ENCODE assay signal across 7 mouse cellular contexts in genomic region chr11:62921052-62921977, GRCm38 (mm10). TPM values are rescaled to one million over a fixed set of nuclear protein-coding genes. Genes with fewer than 3 reads are reported as not detected.
DNase-seq lines count a peak whose midpoint lies in the region; ATAC-seq and TF ChIP-seq lines count a peak whose summit lies in the region.

No protein-coding gene starts in this region.

- no peaks in the 10 kb centered on the region for H3K4me1 ChIP-seq in embryonic facial prominence, embryonic 11.5 days (ENCODE audit: control insufficient read depth, insufficient read depth, low read length)
- H3K4me1 ChIP-seq in heart, adult 2 months (ENCODE audit: control insufficient read depth, insufficient read depth, low read length), result peaks cover 3% of the 10 kb centered on the region
- peaks cover 15% of the 10 kb centered on the region for H3K4me1 ChIP-seq in limb, embryonic 12.5 days (replicated peaks)
- peaks cover 5% of the 10 kb centered on the region for H3K4me1 ChIP-seq in midbrain, embryonic 15.5 days

- TF ChIP-seq CTCF in heart, adult 2 months (IDR thresholded peaks at IDR 0.05), result peak; percentile 87

- peak overlapping the region; percentile 36 for H3K9ac ChIP-seq in embryonic facial prominence, embryonic 11.5 days (replicated peaks; ENCODE audit: low read length)
- H3K9ac ChIP-seq in heart, adult 2 months (ENCODE audit: low read depth, low read length), result peak overlapping the region; percentile 13
- peak overlapping the region; percentile 45; the same call in 1 of the 2 replicates for H3K9ac ChIP-seq in limb, embryonic 12.5 days (replicated peaks)
- no peak overlapping the region; the same call in 1 of the 2 replicates for H3K9ac ChIP-seq in midbrain, embryonic 15.5 days

- H3K4me2 ChIP-seq in embryonic facial prominence, embryonic 11.5 days (ENCODE audit: low read depth, low read length), result peak overlapping the region; percentile 36
- H3K4me2 ChIP-seq in limb, embryonic 12.5 days, result peak overlapping the region; percentile 53
- H3K4me2 ChIP-seq in midbrain, embryonic 15.5 days, result peak overlapping the region; percentile 47

- TF ChIP-seq POLR2A in heart, adult 2 months (IDR thresholded peaks at IDR 0.05; ENCODE audit: insufficient read depth, low read depth, low read length), result peak; percentile 18; the same call in 1 of the 2 replicates

- H3K9me3 ChIP-seq in embryonic facial prominence, embryonic 11.5 days (replicated peaks; ENCODE audit: control insufficient read depth, low read length), result no peaks in the 10 kb centered on the region
- H3K9me3 ChIP-seq in limb, embryonic 12.5 days, result no peaks in the 10 kb centered on the region
- H3K9me3 ChIP-seq in midbrain, embryonic 15.5 days, result no peaks in the 10 kb centered on the region

- peak; percentile 81 to 84 for DNase-seq in adrenal gland, postnatal 4 days (ENCODE audit: low spot score in 2 of 2)
- peak; percentile 99 for DNase-seq in embryonic facial prominence, embryonic 11.5 days (ENCODE audit: low spot score)
- DNase-seq in heart, adult 2 months, result peak; percentile 91 to 93
- DNase-seq in kidney, adult 8-10 months, result peak; percentile 85 to 90
- DNase-seq in splenic B cell, adult 2 months (ENCODE audit: low read depth, low spot score), result peak; percentile 64

- H3K36me3 ChIP-seq in embryonic facial prominence, embryonic 11.5 days (replicated peaks; ENCODE audit: control insufficient read depth, insufficient read depth, low read depth, low read length), result no peaks in the 10 kb centered on the region
- H3K36me3 ChIP-seq in heart, adult 2 months (ENCODE audit: control insufficient read depth, insufficient read depth, low read length), result no peaks in the 10 kb centered on the region
- H3K36me3 ChIP-seq in limb, embryonic 12.5 days, result no peaks in the 10 kb centered on the region
- no peaks in the 10 kb centered on the region for H3K36me3 ChIP-seq in midbrain, embryonic 15.5 days (replicated peaks)
- no peaks in the 10 kb centered on the region for H3K36me3 ChIP-seq in splenic B cell, adult 2 months (ENCODE audit: control insufficient read depth, insufficient read depth, low read length, poor library complexity, severe bottlenecking)

- peak overlapping the region; percentile 14 for H3K4me3 ChIP-seq in embryonic facial prominence, embryonic 11.5 days (ENCODE audit: low read depth, low read length)
- peak overlapping the region; percentile 31 for H3K4me3 ChIP-seq in heart, adult 2 months
- peak overlapping the region; percentile 32 for H3K4me3 ChIP-seq in limb, embryonic 12.5 days (replicated peaks)
- peak overlapping the region; percentile 36 for H3K4me3 ChIP-seq in midbrain, embryonic 15.5 days

- no peaks in the 10 kb centered on the region for H3K79me2 ChIP-seq in heart, adult 2 months (replicated peaks; ENCODE audit: control insufficient read depth, insufficient read depth, low read length)

- peak overlapping the region; percentile 77 for H3K27ac ChIP-seq in embryonic facial prominence, embryonic 11.5 days (replicated peaks; ENCODE audit: low read depth, low read length)
- peak overlapping the region; percentile 81 for H3K27ac ChIP-seq in heart, adult 2 months
- peak overlapping the region; percentile 93 for H3K27ac ChIP-seq in limb, embryonic 12.5 days
- peak overlapping the region; percentile 63 for H3K27ac ChIP-seq in midbrain, embryonic 15.5 days

- peak; percentile 89 for ATAC-seq in embryonic facial prominence, embryonic 11.5 days (replicated peaks; ENCODE audit: insufficient number of reproducible peaks, low FRiP score, low TSS enrichment, low read depth)
- ATAC-seq in limb, embryonic 12.5 days (ENCODE audit: insufficient number of reproducible peaks, insufficient read depth, low FRiP score, low TSS enrichment, low read depth), result peak; percentile 91
- ATAC-seq in midbrain, embryonic 15.5 days (replicated peaks), result peak; percentile 94

- H3K27me3 ChIP-seq in embryonic facial prominence, embryonic 11.5 days (ENCODE audit: control insufficient read depth, insufficient read depth, low read length), result no peaks in the 10 kb centered on the region
- no peaks in the 10 kb centered on the region for H3K27me3 ChIP-seq in heart, adult 2 months (ENCODE audit: control insufficient read depth, insufficient read depth, low read length)
- no peaks in the 10 kb centered on the region for H3K27me3 ChIP-seq in limb, embryonic 12.5 days
- no peaks in the 10 kb centered on the region for H3K27me3 ChIP-seq in midbrain, embryonic 15.5 days (replicated peaks)
- H3K27me3 ChIP-seq in splenic B cell, adult 2 months (ENCODE audit: control insufficient read depth, insufficient read depth, low read length, poor library complexity, severe bottlenecking), result no peaks in the 10 kb centered on the region

- intact Hi-C loops in heart, adult 2 months (cut with DNase I), result loop anchor here (1.0 kb wide), 2 partner anchors 214 to 244 kb away; no protein-coding TSS in a partner anchor

- WGBS in embryonic facial prominence, embryonic 11.5 days, result 14% methylated on average over 25 of the region's 25 CpGs
- whole genome bisulfite sequencing in heart, adult 2 months, result 20% methylated on average over 25 of the region's 25 CpGs
- WGBS in limb, embryonic 12.5 days, result 9% methylated on average over 25 of the region's 25 CpGs
- 28% methylated on average over 25 of the region's 25 CpGs for WGBS in midbrain, embryonic 15.5 days

- TF ChIP-seq EP300 in heart, adult 2 months (IDR thresholded peaks at IDR 0.05; ENCODE audit: insufficient read depth, low read depth, low read length), result peak; percentile 96

RNA-seq across cellular contexts. Expression of gene Cdrt4, which starts 29.7 kb away (rescaled TPM):
- under 1 TPM in 1 of 2 experiments, not detected in 1; 0.73 TPM for total RNA-seq in adrenal gland, postnatal 4 days (2021)
- polyA plus RNA-seq in embryonic facial prominence, embryonic 11.5 days (2014; fragmentation: Nextera tagmentation; extraction: Ambion mirVana), result not detected in 2 replicates
- total RNA-seq in heart, adult 2 months (2021), result not detected
- polyA plus RNA-seq in heart, adult 2 months (2012; rRNA removed), result 1.4 TPM in 1 of 2 replicates, not detected in the other
- not detected in 2 replicates for polyA plus RNA-seq in limb, embryonic 12.5 days (2016; fragmentation: Nextera tagmentation; extraction: Ambion mirVana)
- not detected in 2 replicates for polyA plus RNA-seq in midbrain, embryonic 15.5 days (2015; fragmentation: Nextera tagmentation; extraction: Ambion mirVana)

RNA-seq across cellular contexts. Expression of gene Tvp23b, which starts 42.1 kb away (rescaled TPM):
- 10 to 100 TPM; 34.4 to 41.1 TPM for total RNA-seq in adrenal gland, postnatal 4 days (2021)
- polyA plus RNA-seq in embryonic facial prominence, embryonic 11.5 days (2014; fragmentation: Nextera tagmentation; extraction: Ambion mirVana), result 51.1 and 52.7 TPM in 2 replicates
- 10 to 100 TPM; 21.9 to 24.5 TPM for total RNA-seq in heart, adult 2 months (2021)
- polyA plus RNA-seq in heart, adult 2 months (2012; rRNA removed), result 9.7 and 17.7 TPM in 2 replicates
- 45.0 and 46.0 TPM in 2 replicates for polyA plus RNA-seq in limb, embryonic 12.5 days (2016; fragmentation: Nextera tagmentation; extraction: Ambion mirVana)
- 56.9 and 58.7 TPM in 2 replicates for polyA plus RNA-seq in midbrain, embryonic 15.5 days (2015; fragmentation: Nextera tagmentation; extraction: Ambion mirVana)

Comparison
In these comparisons a context has a peak if more than half of its experiments do, and no peak if none do; other contexts are left out.
1. Peak in every context shown above with its lines: DNase-seq, ATAC-seq, H3K4me3 ChIP-seq and H3K27ac ChIP-seq.